Mouse (Mus musculus): ENCODE measurements around the gene Tmem150a. TPM values are rescaled to one million over a fixed set of nuclear protein-coding genes. Genes with fewer than 3 reads are reported as not detected.

Tmem150a gene
- 14.4 and 16.0 TPM in 2 replicates for polyA plus RNA-seq (2015; fragmentation: Nextera tagmentation; extraction: Ambion mirVana)

GRCm38 (mm10) chr6:72355066-72355911, at the start of gene Tmem150a:
Gene Tmem150a, plus strand, starts transcription at chr6:72355447.
- Histone ChIP-seq H3K27me3 (no peaks in the 10 kb centered on the region), H3K4me3 (peak within 1 kb of the TSS; percentile 65), H3K9ac (peak within 1 kb of the TSS; percentile 84), H3K4me1 (replicated peaks) (peaks cover 45% of the 10 kb centered on the region), H3K4me2 (peak within 1 kb of the TSS; percentile 95), H3K27ac (peak within 1 kb of the TSS; percentile 75), H3K9me3 (no peaks in the 10 kb centered on the region), H3K36me3 (peaks cover 42% of the 10 kb centered on the region)
- under 1% methylated on average over 69 of the region's 71 CpGs for WGBS
- ATAC-seq (ENCODE audit: low FRiP score) = peak; percentile 85

- H3K9me3 ChIP-seq = no peaks in the 10 kb centered on the region
- H3K4me1 ChIP-seq (replicated peaks) = no peaks in the 10 kb centered on the region
- no peak overlapping the region; the same call in 1 of the 2 replicates for H3K27ac ChIP-seq
- ATAC-seq (ENCODE audit: low FRiP score) = no peak
- no peaks in the 10 kb centered on the region for H3K27me3 ChIP-seq
- H3K36me3 ChIP-seq = peaks cover 39% of the 10 kb centered on the region
- no peak overlapping the region for H3K4me2 ChIP-seq
- H3K4me3 ChIP-seq = no peak overlapping the region
- 96% methylated on average over 3 of the region's 3 CpGs for WGBS
- H3K9ac ChIP-seq = no peak overlapping the region
These were observed 43.0 kb upstream of the Tmem150a start for GRCm38 (mm10) chr6:72312198-72312597.

- WGBS = 90% methylated on average over 11 of the region's 11 CpGs
- no peak for ATAC-seq (ENCODE audit: low FRiP score)
These were observed 42.0 kb upstream of the Tmem150a start for GRCm38 (mm10) chr6:72313124-72313867.

GRCm38 (mm10) chr6:72315384-72315783, 39.9 kb upstream of the Tmem150a start:
- Histone ChIP-seq H3K9me3 (no peaks in the 10 kb centered on the region), H3K27ac (no peak overlapping the region), H3K4me2 (no peak overlapping the region), H3K36me3 (peaks cover 71% of the 10 kb centered on the region), H3K4me3 (no peak overlapping the region), H3K27me3 (no peaks in the 10 kb centered on the region), H3K4me1 (replicated peaks) (no peaks in the 10 kb centered on the region), H3K9ac (no peak overlapping the region)
- no peak for ATAC-seq (ENCODE audit: low FRiP score)
- 92% methylated on average over 2 of the region's 2 CpGs for WGBS

More at GRCm38 (mm10) chr6:72313124-72313867, 42.0 kb upstream of the Tmem150a start:
- Histone ChIP-seq H3K27me3 (no peaks in the 10 kb centered on the region), H3K9ac (no peak overlapping the region), H3K4me2 (no peak overlapping the region), H3K4me1 (replicated peaks) (no peaks in the 10 kb centered on the region), H3K9me3 (no peaks in the 10 kb centered on the region), H3K36me3 (peaks cover 50% of the 10 kb centered on the region), H3K27ac (no peak overlapping the region), H3K4me3 (no peak overlapping the region)

- no peak overlapping the region for H3K27ac ChIP-seq
- ATAC-seq (ENCODE audit: low FRiP score) = no peak
- no peak overlapping the region for H3K4me2 ChIP-seq
- H3K9me3 ChIP-seq = no peaks in the 10 kb centered on the region
- peaks cover 78% of the 10 kb centered on the region for H3K36me3 ChIP-seq
- H3K4me1 ChIP-seq (replicated peaks) = no peaks in the 10 kb centered on the region
- H3K4me3 ChIP-seq = no peak overlapping the region
- no peaks in the 10 kb centered on the region for H3K27me3 ChIP-seq
- no peak overlapping the region for H3K9ac ChIP-seq
- 85% methylated on average over 1 of the region's 1 CpGs for WGBS
These were observed 39.2 kb upstream of the Tmem150a start for GRCm38 (mm10) chr6:72316044-72316443.

GRCm38 (mm10) chr6:72318440-72318839, 36.8 kb upstream of the Tmem150a start:
- no peak for ATAC-seq (ENCODE audit: low FRiP score)
- Histone ChIP-seq H3K27ac (no peak overlapping the region), H3K4me2 (no peak overlapping the region), H3K36me3 (peaks cover 87% of the 10 kb centered on the region), H3K4me1 (replicated peaks) (no peaks in the 10 kb centered on the region), H3K9me3 (no peaks in the 10 kb centered on the region), H3K9ac (no peak overlapping the region), H3K4me3 (no peak overlapping the region), H3K27me3 (no peaks in the 10 kb centered on the region)
- 91% methylated on average over 5 of the region's 5 CpGs for WGBS

- Histone ChIP-seq H3K4me2 (no peak overlapping the region), H3K27ac (no peak overlapping the region), H3K27me3 (no peaks in the 10 kb centered on the region), H3K4me1 (replicated peaks) (no peaks in the 10 kb centered on the region), H3K36me3 (peaks cover 88% of the 10 kb centered on the region), H3K9ac (no peak overlapping the region), H3K9me3 (no peaks in the 10 kb centered on the region), H3K4me3 (no peak overlapping the region)
- whole genome bisulfite sequencing = 82% methylated on average over 11 of the region's 11 CpGs
- no peak for ATAC-seq (ENCODE audit: low FRiP score)
These were observed 36.2 kb upstream of the Tmem150a start for GRCm38 (mm10) chr6:72319019-72319418.

- H3K4me3 ChIP-seq = no peak overlapping the region
- H3K4me1 ChIP-seq (replicated peaks) = no peaks in the 10 kb centered on the region
- no peaks in the 10 kb centered on the region for H3K27me3 ChIP-seq
- no peak for ATAC-seq (ENCODE audit: low FRiP score)
- 86% methylated on average over 3 of the region's 3 CpGs for WGBS
- no peak overlapping the region for H3K9ac ChIP-seq
- H3K27ac ChIP-seq = no peak overlapping the region
- H3K4me2 ChIP-seq = no peak overlapping the region
- no peaks in the 10 kb centered on the region for H3K9me3 ChIP-seq
- peaks cover 96% of the 10 kb centered on the region for H3K36me3 ChIP-seq
These were observed 32.3 kb upstream of the Tmem150a start for GRCm38 (mm10) chr6:72322936-72323335.

GRCm38 (mm10) chr6:72323786-72324508, 31.3 kb upstream of the Tmem150a start:
- no peak for ATAC-seq (ENCODE audit: low FRiP score)
- no peak overlapping the region for H3K27ac ChIP-seq
- 94% methylated on average over 6 of the region's 6 CpGs for WGBS
- H3K27me3 ChIP-seq = no peaks in the 10 kb centered on the region
- H3K4me3 ChIP-seq = no peak overlapping the region
- H3K4me1 ChIP-seq (replicated peaks) = no peaks in the 10 kb centered on the region
- H3K9ac ChIP-seq = no peak overlapping the region
- H3K36me3 ChIP-seq = peaks cover 96% of the 10 kb centered on the region
- no peaks in the 10 kb centered on the region for H3K9me3 ChIP-seq
- H3K4me2 ChIP-seq = no peak overlapping the region

GRCm38 (mm10) chr6:72326274-72326673, 29.0 kb upstream of the Tmem150a start:
- Histone ChIP-seq H3K4me3 (no peak overlapping the region), H3K4me2 (no peak overlapping the region), H3K9me3 (no peaks in the 10 kb centered on the region), H3K36me3 (peaks cover 96% of the 10 kb centered on the region), H3K27ac (no peak overlapping the region), H3K4me1 (replicated peaks) (no peaks in the 10 kb centered on the region), H3K9ac (no peak overlapping the region), H3K27me3 (no peaks in the 10 kb centered on the region)
- no peak for ATAC-seq (ENCODE audit: low FRiP score)
- WGBS = 82% methylated on average over 6 of the region's 6 CpGs

GRCm38 (mm10) chr6:72329019-72329418, 26.2 kb upstream of the Tmem150a start:
- H3K4me2 ChIP-seq = no peak overlapping the region
- peaks cover 95% of the 10 kb centered on the region for H3K36me3 ChIP-seq
- no peak for ATAC-seq (ENCODE audit: low FRiP score)
- no peaks in the 10 kb centered on the region for H3K4me1 ChIP-seq (replicated peaks)
- no peak overlapping the region for H3K4me3 ChIP-seq
- WGBS = 94% methylated on average over 5 of the region's 5 CpGs
- H3K9me3 ChIP-seq = no peaks in the 10 kb centered on the region
- H3K9ac ChIP-seq = no peak overlapping the region
- no peak overlapping the region for H3K27ac ChIP-seq
- H3K27me3 ChIP-seq = no peaks in the 10 kb centered on the region

GRCm38 (mm10) chr6:72330133-72330532, 25.1 kb upstream of the Tmem150a start:
- Histone ChIP-seq H3K9me3 (no peaks in the 10 kb centered on the region), H3K36me3 (peaks cover 94% of the 10 kb centered on the region), H3K4me1 (replicated peaks) (no peaks in the 10 kb centered on the region), H3K9ac (no peak overlapping the region), H3K27ac (no peak overlapping the region), H3K4me2 (no peak overlapping the region), H3K27me3 (no peaks in the 10 kb centered on the region), H3K4me3 (no peak overlapping the region)
- 92% methylated on average over 4 of the region's 4 CpGs for WGBS
- ATAC-seq (ENCODE audit: low FRiP score) = no peak

Data from hindbrain, embryonic 13.5 days (tissue).